Mouse (Mus musculus): ENCODE results near the gene Smtnl2. TPM values are rescaled to one million over a fixed set of nuclear protein-coding genes. Genes with fewer than 3 reads are reported as not detected.

The Smtnl2 gene
- polyA plus RNA-seq, 1 experiment from 2014 or later = 4.2 TPM

DNA sequence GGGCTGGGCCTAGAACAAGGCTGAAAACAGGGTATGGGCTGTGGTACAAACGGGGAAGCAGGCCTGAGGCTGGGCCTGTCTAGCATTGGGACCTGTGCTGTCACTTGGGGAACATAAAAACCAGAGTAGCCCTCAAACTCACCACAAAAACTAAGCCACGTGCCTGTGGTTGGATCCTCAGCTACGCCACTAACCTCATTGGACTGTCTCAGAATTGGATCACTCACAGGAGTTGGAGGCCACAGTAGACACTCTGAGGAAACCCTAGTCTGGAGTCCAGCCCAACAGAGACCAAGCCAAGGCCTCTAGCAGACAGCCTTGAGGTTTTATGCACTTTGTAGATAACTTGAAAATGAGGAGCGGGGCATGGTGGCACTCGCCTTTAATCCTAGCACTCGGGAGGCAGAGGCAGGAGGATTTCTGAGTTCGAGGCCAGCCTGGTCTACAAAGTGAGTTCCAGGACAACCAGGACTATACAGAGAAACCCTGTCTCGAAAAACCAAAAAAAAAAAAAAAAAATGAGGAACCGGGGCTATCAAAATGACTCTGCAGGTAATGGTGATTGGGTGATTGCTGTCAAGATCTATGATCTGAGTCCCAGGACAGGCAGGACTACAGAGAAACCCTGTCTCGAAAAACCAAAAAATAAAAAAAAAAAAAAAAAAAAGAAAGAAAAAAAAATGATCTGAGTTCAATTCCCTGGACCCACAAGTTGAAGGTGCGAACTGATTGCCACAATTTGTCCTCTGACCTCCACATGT, 10.2 kb upstream of the Smtnl2 start:
- ATAC-seq (ENCODE audit: insufficient read depth) = no peak

DNA sequence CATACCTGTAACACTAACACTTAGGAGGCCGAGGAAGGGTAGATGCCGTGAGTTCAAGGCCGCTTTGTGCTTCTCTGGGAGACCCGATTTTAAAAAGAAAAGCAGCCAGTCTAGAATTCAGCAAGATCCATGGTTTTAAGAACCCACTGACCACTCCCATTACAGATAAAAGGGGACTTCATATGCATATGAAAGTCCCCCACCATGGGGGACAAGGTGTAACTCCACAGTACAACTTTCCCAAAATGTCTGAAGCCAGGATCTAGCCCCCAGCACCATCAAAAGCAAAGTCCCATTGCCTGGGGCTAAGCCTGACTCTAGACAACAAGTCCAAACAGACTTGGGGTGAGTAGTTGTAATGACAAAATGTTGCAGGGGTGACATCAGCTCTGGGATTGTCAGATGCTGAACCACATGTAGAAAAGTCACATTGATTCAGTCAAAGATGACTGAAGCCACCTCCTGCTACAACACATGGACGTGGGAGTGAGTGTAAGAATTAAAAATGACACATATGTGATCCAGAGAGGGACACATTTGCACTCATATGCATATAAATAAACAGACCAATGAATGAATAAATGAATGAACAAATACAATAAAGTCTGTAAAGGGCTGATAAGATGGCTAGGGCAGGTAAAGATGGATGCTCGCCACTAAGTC, 9.1 kb upstream of the Smtnl2 start:
- peaks cover 12% of the 10 kb centered on the region for H3K4me1 ChIP-seq (replicated peaks)
- 68% methylated on average over 6 of the region's 6 CpGs for WGBS (ENCODE audit: insufficient replicate concordance)
- H3K27ac ChIP-seq (replicated peaks) = no peak overlapping the region
- no peak overlapping the region for H3K4me3 ChIP-seq (replicated peaks)
- H3K9ac ChIP-seq = no peak overlapping the region
- no peak overlapping the region for H3K4me2 ChIP-seq
- H3K9me3 ChIP-seq (replicated peaks) = no peaks in the 10 kb centered on the region
- no peak for ATAC-seq (ENCODE audit: insufficient read depth)
- H3K36me3 ChIP-seq (replicated peaks) = no peaks in the 10 kb centered on the region
- H3K27me3 ChIP-seq = 0 out of 2 replicates have a peak, but pooled peaks cover 4% of the 10 kb centered on the region

More for the DNA sequence above, 10.2 kb upstream of the Smtnl2 start:
- no peaks in the 10 kb centered on the region for H3K9me3 ChIP-seq (replicated peaks)
- H3K9ac ChIP-seq = no peak overlapping the region
- 0 out of 2 replicates have a peak, but pooled peaks cover 4% of the 10 kb centered on the region for H3K27me3 ChIP-seq
- H3K4me1 ChIP-seq (replicated peaks) = peaks cover 2% of the 10 kb centered on the region; the same call in 1 of the 2 replicates
- H3K4me2 ChIP-seq = no peak overlapping the region
- H3K4me3 ChIP-seq (replicated peaks) = no peak overlapping the region
- WGBS (ENCODE audit: insufficient replicate concordance) = 46% methylated on average over 11 of the region's 11 CpGs
- no peak overlapping the region for H3K27ac ChIP-seq (replicated peaks)
- H3K36me3 ChIP-seq (replicated peaks) = no peaks in the 10 kb centered on the region

DNA sequence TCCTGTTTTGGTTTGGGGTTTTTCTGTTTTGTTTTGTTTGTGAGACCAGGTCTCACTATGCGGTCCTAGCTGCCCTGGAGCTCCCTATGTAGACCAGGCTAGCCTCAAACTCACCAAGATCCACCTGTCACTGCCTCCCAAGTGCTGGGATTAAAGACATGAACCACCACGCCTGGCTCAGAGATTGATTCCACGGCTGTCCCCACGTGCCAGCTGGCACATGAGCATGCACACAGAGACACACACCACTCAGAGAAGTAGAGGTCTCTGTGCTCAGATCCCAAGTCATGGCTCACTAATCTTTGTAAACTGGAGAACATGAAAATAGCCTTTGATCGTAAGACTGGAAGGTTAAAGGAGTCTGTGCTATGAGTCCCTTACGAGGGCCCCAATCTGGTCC, 7.5 kb upstream of the Smtnl2 start:
- H3K9ac ChIP-seq = no peak overlapping the region
- peaks cover 11% of the 10 kb centered on the region for H3K27me3 ChIP-seq
- no peak overlapping the region for H3K27ac ChIP-seq (replicated peaks)
- 67% methylated on average over 6 of the region's 6 CpGs for WGBS (ENCODE audit: insufficient replicate concordance)
- H3K4me1 ChIP-seq (replicated peaks) = peaks cover 25% of the 10 kb centered on the region
- H3K4me3 ChIP-seq (replicated peaks) = no peak overlapping the region
- H3K4me2 ChIP-seq = no peak overlapping the region
- H3K9me3 ChIP-seq (replicated peaks) = no peaks in the 10 kb centered on the region
- no peak for ATAC-seq (ENCODE audit: insufficient read depth)
- H3K36me3 ChIP-seq (replicated peaks) = no peaks in the 10 kb centered on the region

DNA sequence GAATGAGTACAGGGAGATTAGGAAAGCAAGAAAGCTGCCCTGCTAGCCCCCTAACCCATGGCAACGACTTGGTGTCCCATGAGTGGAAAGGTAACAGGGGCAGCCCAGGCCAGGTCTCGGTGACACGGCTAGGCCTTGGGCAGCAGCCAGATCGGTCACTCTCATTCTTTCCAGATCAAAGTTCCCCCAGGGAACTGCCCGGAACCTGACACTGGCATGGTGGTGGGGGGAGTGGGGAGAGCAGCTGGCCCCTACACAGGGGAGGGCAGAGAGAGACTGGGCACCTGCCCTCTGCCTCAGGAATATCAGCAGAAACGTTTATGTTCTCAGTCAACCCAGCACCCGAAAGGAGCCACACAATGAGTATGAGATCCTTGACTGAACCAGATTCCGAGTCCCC, 6.7 kb upstream of the Smtnl2 start:
- WGBS (ENCODE audit: insufficient replicate concordance) = 60% methylated on average over 8 of the region's 8 CpGs
- no peaks in the 10 kb centered on the region for H3K9me3 ChIP-seq (replicated peaks)

DNA sequence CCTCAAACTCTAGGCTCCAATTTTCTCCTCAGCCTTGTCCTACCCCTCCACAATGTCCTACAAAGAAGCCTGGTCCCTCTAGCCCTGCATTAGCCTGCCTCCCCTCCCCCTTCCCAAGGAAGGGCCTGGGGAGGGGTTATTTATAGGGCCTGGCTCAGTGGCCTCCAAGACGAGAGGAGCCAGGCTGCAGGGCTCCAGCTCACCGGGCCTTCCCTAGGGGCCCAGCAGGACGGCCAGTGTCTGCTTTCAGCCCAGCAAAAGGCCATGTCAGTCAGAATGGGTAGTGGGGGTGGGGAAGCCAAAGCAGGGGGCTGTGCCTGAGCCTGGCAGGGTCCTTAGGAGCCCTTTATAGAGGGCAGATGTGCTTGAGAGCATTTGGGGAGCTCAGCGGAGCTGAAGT, 5.9 kb upstream of the Smtnl2 start:
- no peak for ATAC-seq (ENCODE audit: insufficient read depth)
- Histone ChIP-seq H3K27me3 (peaks cover 27% of the 10 kb centered on the region), H3K36me3 (replicated peaks) (no peaks in the 10 kb centered on the region), H3K4me2 (no peak overlapping the region), H3K4me3 (replicated peaks) (no peak overlapping the region), H3K27ac (replicated peaks) (no peak overlapping the region), H3K9ac (no peak overlapping the region), H3K4me1 (replicated peaks) (peaks cover 25% of the 10 kb centered on the region), H3K9me3 (replicated peaks) (no peaks in the 10 kb centered on the region)
- WGBS (ENCODE audit: insufficient replicate concordance) = 45% methylated on average over 4 of the region's 4 CpGs

More for the DNA sequence above, 6.7 kb upstream of the Smtnl2 start:
- Histone ChIP-seq H3K4me3 (replicated peaks) (no peak overlapping the region), H3K4me2 (no peak overlapping the region), H3K4me1 (replicated peaks) (peaks cover 25% of the 10 kb centered on the region), H3K27ac (replicated peaks) (no peak overlapping the region), H3K36me3 (replicated peaks) (no peaks in the 10 kb centered on the region), H3K9ac (no peak overlapping the region), H3K27me3 (peaks cover 18% of the 10 kb centered on the region)
- no peak for ATAC-seq (ENCODE audit: insufficient read depth)

DNA sequence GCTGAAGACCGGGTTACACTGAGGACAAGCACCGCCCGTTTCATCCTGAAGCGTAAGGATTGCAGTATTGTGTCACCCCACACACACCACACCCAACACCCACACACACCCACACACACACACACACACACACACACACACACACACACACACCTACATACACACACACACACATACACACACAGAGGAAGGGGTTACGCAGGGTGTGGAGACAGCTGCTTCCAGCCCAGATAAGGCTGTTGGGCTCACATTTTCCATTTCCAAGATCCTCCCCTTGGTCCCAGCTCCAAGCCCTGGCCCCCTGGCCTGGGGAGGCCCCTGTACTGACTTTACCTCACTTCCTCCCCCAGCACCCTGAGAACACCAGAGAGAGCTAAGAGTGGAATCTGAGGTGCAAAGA, 5.2 kb upstream of the Smtnl2 start:
- no peak for ATAC-seq (ENCODE audit: insufficient read depth)
- 52% methylated on average over 5 of the region's 5 CpGs for whole genome bisulfite sequencing (ENCODE audit: insufficient replicate concordance)
- H3K4me1 ChIP-seq (replicated peaks) = peaks cover 28% of the 10 kb centered on the region
- H3K27me3 ChIP-seq = peaks cover 34% of the 10 kb centered on the region
- no peak overlapping the region for H3K27ac ChIP-seq (replicated peaks)
- H3K9me3 ChIP-seq (replicated peaks) = no peaks in the 10 kb centered on the region
- H3K9ac ChIP-seq = no peak overlapping the region
- no peak overlapping the region for H3K4me3 ChIP-seq (replicated peaks)
- no peaks in the 10 kb centered on the region for H3K36me3 ChIP-seq (replicated peaks)
- no peak overlapping the region for H3K4me2 ChIP-seq

DNA sequence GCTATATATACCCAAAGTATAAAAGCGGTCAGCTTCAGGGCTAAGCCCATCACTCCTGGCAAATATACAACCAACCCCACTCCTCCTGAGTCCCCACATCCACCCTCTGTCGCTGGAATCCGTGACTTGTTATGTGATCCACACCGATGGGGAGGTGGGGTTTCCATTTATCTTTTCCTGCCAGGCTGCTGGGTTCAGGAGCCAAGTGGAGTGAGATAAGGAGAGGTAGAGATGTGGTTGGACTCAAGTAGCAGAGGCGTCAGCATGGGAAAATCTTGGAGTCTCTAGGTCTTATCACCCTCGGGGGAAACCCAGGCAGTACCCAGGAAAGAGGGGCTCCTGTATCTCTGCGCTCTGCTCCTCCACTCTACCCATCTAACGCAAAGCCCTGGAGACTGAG, 3.6 kb upstream of the Smtnl2 start:
- H3K4me1 ChIP-seq (replicated peaks) = peaks cover 41% of the 10 kb centered on the region
- H3K27ac ChIP-seq (replicated peaks) = no peak overlapping the region
- peak; percentile 75 for ATAC-seq (ENCODE audit: insufficient read depth)
- peak overlapping the region; percentile 23; the same call in 1 of the 2 replicates for H3K4me2 ChIP-seq
- peaks cover 48% of the 10 kb centered on the region for H3K27me3 ChIP-seq
- H3K36me3 ChIP-seq (replicated peaks) = no peaks in the 10 kb centered on the region
- 12% methylated on average over 8 of the region's 8 CpGs for WGBS (ENCODE audit: insufficient replicate concordance)
- no peaks in the 10 kb centered on the region for H3K9me3 ChIP-seq (replicated peaks)
- H3K9ac ChIP-seq = no peak overlapping the region
- H3K4me3 ChIP-seq (replicated peaks) = no peak overlapping the region

DNA sequence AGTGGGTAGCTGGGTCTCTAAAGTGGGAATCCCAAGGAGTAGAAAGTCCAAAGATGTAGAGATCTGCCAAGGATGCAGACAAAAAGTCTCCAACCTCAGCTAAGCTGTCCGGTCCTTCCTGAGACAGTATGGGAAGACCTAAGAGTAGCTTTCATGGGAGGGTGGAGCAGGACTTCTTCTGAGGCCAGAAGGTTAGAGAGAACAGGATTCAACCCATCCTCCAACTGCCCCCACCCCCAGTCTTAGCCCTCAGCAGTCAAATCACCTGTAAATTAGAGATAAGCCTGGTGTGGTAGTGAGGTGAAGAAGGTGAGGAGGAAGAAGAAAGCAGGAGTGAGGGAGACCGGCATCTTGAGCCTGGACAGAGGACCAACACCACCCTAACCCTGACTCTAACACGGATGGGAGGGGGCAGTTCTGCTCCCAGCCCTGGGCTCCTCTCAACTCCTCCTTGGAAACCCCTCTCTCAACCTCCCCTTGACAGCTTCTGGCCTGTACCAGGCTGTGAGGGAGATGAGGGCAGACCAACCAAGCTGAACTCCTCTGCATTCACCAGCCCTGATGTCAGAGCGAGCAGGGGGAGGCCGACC, 2.2 kb upstream of the Smtnl2 start:
- H3K9ac ChIP-seq = no peak overlapping the region
- H3K4me1 ChIP-seq (replicated peaks) = peaks cover 45% of the 10 kb centered on the region
- peaks cover 59% of the 10 kb centered on the region for H3K27me3 ChIP-seq
- no peaks in the 10 kb centered on the region for H3K9me3 ChIP-seq (replicated peaks)
- WGBS (ENCODE audit: insufficient replicate concordance) = 54% methylated on average over 5 of the region's 5 CpGs
- H3K27ac ChIP-seq (replicated peaks) = no peak overlapping the region
- H3K36me3 ChIP-seq (replicated peaks) = no peaks in the 10 kb centered on the region
- no peak for ATAC-seq (ENCODE audit: insufficient read depth)
- no peak overlapping the region for H3K4me3 ChIP-seq (replicated peaks)
- no peak overlapping the region for H3K4me2 ChIP-seq

DNA sequence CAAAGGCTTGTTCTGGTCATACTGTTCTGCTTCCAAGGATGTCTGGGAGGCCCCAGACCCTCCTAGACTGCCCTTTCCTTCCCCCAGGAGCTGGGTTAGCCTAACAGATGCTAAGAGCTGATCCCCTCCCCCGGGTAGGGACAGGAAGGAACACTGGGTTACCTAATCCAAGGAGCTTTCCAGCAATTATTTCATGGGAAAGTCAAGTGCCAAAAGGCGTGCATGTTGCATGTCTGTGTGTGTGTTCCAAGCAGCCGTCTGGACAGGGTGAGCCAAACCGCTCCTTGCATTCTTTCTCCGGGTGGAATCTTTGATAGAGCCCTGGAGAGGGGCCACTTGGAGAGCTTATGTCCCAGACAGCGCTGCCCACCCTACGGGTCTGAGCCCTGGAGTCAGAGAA, 1.5 kb upstream of the Smtnl2 start:
- Histone ChIP-seq H3K27ac (replicated peaks) (no peak overlapping the region), H3K4me2 (no peak overlapping the region), H3K9ac (no peak overlapping the region), H3K36me3 (replicated peaks) (no peaks in the 10 kb centered on the region), H3K4me3 (replicated peaks) (no peak overlapping the region), H3K9me3 (replicated peaks) (no peaks in the 10 kb centered on the region), H3K4me1 (replicated peaks) (peaks cover 47% of the 10 kb centered on the region), H3K27me3 (peaks cover 63% of the 10 kb centered on the region)
- ATAC-seq (ENCODE audit: insufficient read depth) = no peak
- 67% methylated on average over 7 of the region's 7 CpGs for WGBS (ENCODE audit: insufficient replicate concordance)

DNA sequence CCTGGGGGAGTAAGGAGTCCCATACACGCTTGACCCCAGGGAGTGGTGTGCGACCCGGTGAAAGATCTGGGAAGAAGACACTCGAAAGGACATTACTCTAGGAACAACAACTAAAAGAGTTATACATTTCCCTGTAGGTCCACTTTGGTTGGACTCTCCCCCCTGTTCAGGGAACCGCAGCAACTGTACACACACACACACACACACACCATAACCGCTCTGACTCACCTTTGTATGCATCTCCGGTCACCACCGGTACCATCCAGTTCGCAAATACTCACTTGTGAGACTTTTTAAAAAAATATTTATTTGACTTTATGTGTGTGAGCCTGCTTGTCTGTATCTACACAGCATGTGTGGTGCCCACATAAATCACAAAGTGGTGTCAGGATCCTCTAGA, 432 bp upstream of the Smtnl2 start:
- peaks cover 63% of the 10 kb centered on the region for H3K27me3 ChIP-seq
- no peak overlapping the region for H3K27ac ChIP-seq (replicated peaks)
- H3K4me3 ChIP-seq (replicated peaks) = peak overlapping the region; percentile 60
- no peak for ATAC-seq (ENCODE audit: insufficient read depth)
- peaks cover 58% of the 10 kb centered on the region for H3K4me1 ChIP-seq (replicated peaks)
- H3K9me3 ChIP-seq (replicated peaks) = no peaks in the 10 kb centered on the region
- no peak overlapping the region for H3K9ac ChIP-seq
- no peaks in the 10 kb centered on the region for H3K36me3 ChIP-seq (replicated peaks)
- H3K4me2 ChIP-seq = peak overlapping the region; percentile 94
- WGBS (ENCODE audit: insufficient replicate concordance) = 34% methylated on average over 9 of the region's 9 CpGs

DNA sequence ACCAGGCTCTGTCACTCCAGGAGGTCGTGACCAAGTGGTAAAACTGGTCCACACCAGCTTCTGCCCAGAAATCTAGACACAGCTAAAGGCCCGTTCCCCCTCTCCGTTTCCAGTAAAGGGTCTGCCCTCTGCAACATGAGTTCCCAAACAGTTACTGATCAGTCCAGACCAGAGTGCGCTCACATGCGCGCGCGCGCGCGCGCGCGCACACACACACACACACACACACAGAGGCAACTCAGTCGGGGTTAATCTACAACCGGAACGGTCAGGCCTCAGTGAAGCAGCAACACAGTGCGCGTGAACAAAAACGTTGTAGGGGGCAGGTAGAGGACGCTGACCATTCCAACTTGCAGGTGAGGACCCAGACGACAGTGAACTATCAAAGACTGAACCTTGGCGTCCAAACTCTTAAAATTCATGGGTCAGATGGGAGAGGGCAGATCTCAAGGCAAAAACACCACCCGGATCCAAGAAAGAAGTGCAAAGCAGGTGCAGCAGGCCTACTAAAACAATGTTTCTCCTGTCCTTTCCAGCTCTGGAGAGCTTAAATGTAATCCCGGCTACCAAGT, 906 bp downstream of the Smtnl2 start:
- peak overlapping the region; percentile 94 for H3K4me2 ChIP-seq
- WGBS (ENCODE audit: insufficient replicate concordance) = 4% methylated on average over 25 of the region's 25 CpGs
- H3K36me3 ChIP-seq (replicated peaks) = no peaks in the 10 kb centered on the region
- ATAC-seq (ENCODE audit: insufficient read depth) = 0 out of 2 replicates have a peak, but pooled peaks have one; percentile 17
- peaks cover 68% of the 10 kb centered on the region for H3K27me3 ChIP-seq
- H3K9me3 ChIP-seq (replicated peaks) = no peaks in the 10 kb centered on the region
- H3K9ac ChIP-seq = no peak overlapping the region; the same call in 1 of the 2 replicates
- H3K4me1 ChIP-seq (replicated peaks) = peaks cover 47% of the 10 kb centered on the region
- H3K27ac ChIP-seq (replicated peaks) = no peak overlapping the region
- H3K4me3 ChIP-seq (replicated peaks) = peak overlapping the region; percentile 60

Measured in liver, embryonic 15.5 days (tissue).